Mouse (Mus musculus) cerebellum, adult (tissue): ENCODE data around the gene Adat2.

Experiments used
- ATAC-seq: cut with Nextera tagmentation; 2 replicates; pipeline ENCODE4 v1.9.2; 2017; ENCODE audit warnings: mild to moderate bottlenecking, moderate library complexity, mixed read lengths; ENCODE audit not compliant: insufficient number of reproducible peaks, low FRiP score, low TSS enrichment

Gene Adat2

GRCm38 (mm10) chr10:13593529-13593928 is 40.8 kb downstream of the Adat2 start:
- ATAC-seq: no peak

- ATAC-seq: no peak
Observed at GRCm38 (mm10) chr10:13596073-13596472, 43.4 kb downstream of the Adat2 start.

GRCm38 (mm10) chr10:13596866-13597265 is 44.2 kb downstream of the Adat2 start:
- ATAC-seq: no peak

GRCm38 (mm10) chr10:13597491-13597890 is 44.8 kb downstream of the Adat2 start:
- ATAC-seq: no peak

- no peak for ATAC-seq
Observed at GRCm38 (mm10) chr10:13600926-13601325, 48.2 kb downstream of the Adat2 start.
